Mouse (Mus musculus): ENCODE data around the gene Txnrd1.

DNA sequence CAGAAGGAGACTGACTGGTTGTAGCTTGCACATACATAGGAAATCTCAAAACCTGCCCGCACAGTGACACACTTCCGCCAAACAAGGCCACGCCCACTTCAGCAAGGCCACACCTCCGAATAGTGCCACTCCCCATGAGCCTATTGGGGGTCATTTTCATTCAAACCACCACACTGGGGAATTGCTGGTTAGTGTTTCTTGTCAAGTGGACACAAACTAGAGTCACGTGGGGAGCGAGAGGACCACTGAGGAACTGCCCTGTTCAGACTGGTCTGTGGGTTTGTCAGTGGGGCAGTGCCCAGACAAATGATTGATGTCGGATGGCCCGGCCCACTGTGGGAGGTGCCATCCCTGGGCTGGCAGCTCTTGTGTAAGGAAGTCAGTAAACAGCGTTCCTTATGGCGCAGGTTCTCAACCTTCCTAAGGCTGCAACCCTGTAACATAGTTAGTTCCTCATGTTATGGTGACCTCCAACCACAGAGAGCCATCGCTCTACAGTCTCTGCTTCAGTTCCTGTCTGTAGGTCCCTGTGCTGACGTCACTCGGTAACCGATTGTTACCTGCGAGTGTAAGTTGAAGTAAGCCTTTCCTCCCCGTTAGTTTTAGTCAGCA lies 66.2 kb downstream of the Txnrd1 start:
- TF ChIP-seq CTCF (IDR thresholded peaks at IDR 0.05; ENCODE audit: extremely low read depth, insufficient read length, insufficient replicate concordance, low read depth, low read length) (no peak), POLR2A (IDR thresholded peaks at IDR 0.05; ENCODE audit: low read depth, low read length) (no peak)

Measured in small intestine, adult 2 months (tissue).